Mouse (Mus musculus) liver, embryonic 14.5 days (tissue): Measurements from ENCODE around the gene Tmeff1. TPM values are rescaled to one million over a fixed set of nuclear protein-coding genes. Genes with fewer than 3 reads are reported as not detected.
A peak's percentile ranks its signal among the peaks of the same experiment; 100 is the strongest.
"Not testable (repeated sequence)": the region's sequence is repeated elsewhere in the genome, so short reads cannot be mapped to it uniquely, and the experiment has no call there.

Experiments
- ATAC-seq: fragments of 200-750 bp; cut with Nextera tagmentation; 2 replicates; pipeline ENCODE4 v1.8.0; 2017; ENCODE audit warnings: moderate number of reproducible peaks, mild to moderate bottlenecking, moderate library complexity; ENCODE audit not compliant: insufficient read depth
- DNase-seq, 3 experiments: peaks; one replicate each; pipeline ENCODE4 v3.0.0-alpha.2; 2012 to 2013; ENCODE audit warnings: low read depth in 3 of 3, low spot score in 3 of 3
- H3K27ac ChIP-seq: fragments of 300-500 bp; sonication (generic); 2 replicates; pipeline ENCODE4 v1.5.1; 2014; ENCODE audit warnings: moderate library complexity, mild to moderate bottlenecking, control low read depth, inconsistent platforms
- H3K27me3 ChIP-seq: fragments of 300-500 bp; sonication (generic); 2 replicates; pipeline ENCODE4 v1.6.1; 2014; ENCODE audit warnings: mild to moderate bottlenecking, low read length, moderate library complexity; ENCODE audit not compliant: control insufficient read depth, insufficient read depth
- H3K36me3 ChIP-seq: fragments of 300-500 bp; sonication (generic); replicated peaks from 2 replicates; pipeline ENCODE4 v1.6.1; 2014; ENCODE audit warnings: low read depth; ENCODE audit not compliant: control insufficient read depth, insufficient read depth
- H3K4me1 ChIP-seq, 2 experiments: fragments of 200-500 bp in 1 of 2; fragments of 300-500 bp in 1 of 2; sonication (generic) in 1 of 2; replicated peaks; 2 replicates each; pipeline ENCODE4 v1.6.1; 2012 to 2014; ENCODE audit warnings: antibody characterized with exemption in 1 of 2, inconsistent platforms in 1 of 2, low read length in 1 of 2; ENCODE audit not compliant: control insufficient read depth in 2 of 2, insufficient read depth in 2 of 2
- H3K4me2 ChIP-seq: fragments of 300-500 bp; sonication (generic); 2 replicates; pipeline ENCODE4 v1.6.1; 2014; ENCODE audit warnings: low read depth, mild to moderate bottlenecking, control low read depth, moderate library complexity
- H3K4me3 ChIP-seq, 2 experiments: fragments of 200-500 bp in 1 of 2; fragments of 300-500 bp in 1 of 2; sonication (generic) in 1 of 2; 2 replicates each; pipeline ENCODE4 v1.5.1; 2012 to 2014; ENCODE audit warnings: low read depth in 2 of 2, low read length in 2 of 2, mild to moderate bottlenecking in 2 of 2, control low read depth in 1 of 2, inconsistent platforms in 1 of 2, moderate library complexity in 1 of 2; ENCODE audit not compliant: insufficient read depth in 1 of 2
- H3K9ac ChIP-seq: fragments of 300-500 bp; sonication (generic); replicated peaks from 2 replicates; pipeline ENCODE4 v1.6.1; 2014; ENCODE audit warnings: mild to moderate bottlenecking, control low read depth, moderate library complexity
- H3K9me3 ChIP-seq: fragments of 300-500 bp; sonication (generic); 2 replicates; pipeline ENCODE4 v1.6.1; 2016; ENCODE audit warnings: low read length, mixed read lengths; ENCODE audit not compliant: control insufficient read depth
- CTCF ChIP-seq: IDR thresholded peaks from 2 replicates; pipeline ENCODE4 v1.5.1; 2016; ENCODE audit warnings: antibody characterized with exemption, low read depth, control low read depth
- EP300 ChIP-seq: IDR thresholded peaks from 2 replicates; pipeline ENCODE4 v1.6.1; 2016; ENCODE audit warnings: antibody characterized with exemption, low read depth
- WGBS: fragments of 180-500 bp; shearing (Covaris S2); extraction: QIAGEN DNeasy Blood & Tissue Kit; methylation state at CpG from one replicate; pipeline ENCODE4 v1.1.7; 2014; ENCODE audit not compliant: insufficient replicate concordance; 5-methylcytosine and 5-hydroxymethylcytosine counted together
- polyA plus RNA-seq, 2 experiments: library from polyadenylated mRNA; depleted of rRNA in 1 of 2; stranded (reverse) in 1 of 2; unstranded in 1 of 2; fragments of >200 nt; fragmentation: Nextera tagmentation in 1 of 2; extraction: Ambion mirVana in 1 of 2; gene quantifications; 2 replicates each; pipeline versions ENCODE4 v1.2.1 to v1.2.3; 2012 to 2014

Gene Tmeff1
- polyA plus RNA-seq, 2 experiments: 1.4 to 1.5 TPM

DNA sequence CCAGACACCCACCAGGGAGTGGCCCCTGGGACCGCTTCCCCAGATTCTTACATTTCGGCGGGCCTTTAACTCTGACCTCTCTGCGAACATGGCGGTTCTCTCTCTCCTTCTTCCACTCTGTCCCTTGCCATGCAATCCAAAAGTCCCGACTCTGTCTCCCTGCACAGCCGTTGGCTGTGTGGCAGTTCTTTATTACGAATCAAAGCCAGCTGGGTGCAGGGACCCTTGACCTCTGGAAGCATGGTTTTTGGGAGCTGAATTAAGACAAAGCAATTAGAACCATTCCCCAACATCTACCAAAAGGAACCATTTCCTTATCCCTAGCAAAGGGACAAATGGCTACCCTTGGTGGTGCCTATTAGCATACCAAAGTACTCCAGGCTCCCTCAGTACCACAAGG lies 98.2 kb downstream of the Tmeff1 start:
- H3K4me3 ChIP-seq: no peak overlapping the region
- TF ChIP-seq EP300 (no peak), CTCF (no peak)
- peaks cover 0 to 4% of the 10 kb centered on the region in 2 experiments; a peak in 2 of 4 replicates for H3K4me1 ChIP-seq
- H3K9ac ChIP-seq: no peak overlapping the region
- no peak overlapping the region for H3K4me2 ChIP-seq
- H3K36me3 ChIP-seq: no peaks in the 10 kb centered on the region
- no peaks in the 10 kb centered on the region for H3K9me3 ChIP-seq
- H3K27me3 ChIP-seq: no peaks in the 10 kb centered on the region
- H3K27ac ChIP-seq: no peak overlapping the region
- WGBS: 83% methylated on average over 8 of the region's 8 CpGs
- ATAC-seq (no peak), DNase-seq (no peak)

- WGBS: 85% methylated on average over 14 of the region's 21 CpGs
Measured at GRCm38 (mm10) chr4:48683633-48684209, 98.7 kb downstream of the Tmeff1 start.

DNA sequence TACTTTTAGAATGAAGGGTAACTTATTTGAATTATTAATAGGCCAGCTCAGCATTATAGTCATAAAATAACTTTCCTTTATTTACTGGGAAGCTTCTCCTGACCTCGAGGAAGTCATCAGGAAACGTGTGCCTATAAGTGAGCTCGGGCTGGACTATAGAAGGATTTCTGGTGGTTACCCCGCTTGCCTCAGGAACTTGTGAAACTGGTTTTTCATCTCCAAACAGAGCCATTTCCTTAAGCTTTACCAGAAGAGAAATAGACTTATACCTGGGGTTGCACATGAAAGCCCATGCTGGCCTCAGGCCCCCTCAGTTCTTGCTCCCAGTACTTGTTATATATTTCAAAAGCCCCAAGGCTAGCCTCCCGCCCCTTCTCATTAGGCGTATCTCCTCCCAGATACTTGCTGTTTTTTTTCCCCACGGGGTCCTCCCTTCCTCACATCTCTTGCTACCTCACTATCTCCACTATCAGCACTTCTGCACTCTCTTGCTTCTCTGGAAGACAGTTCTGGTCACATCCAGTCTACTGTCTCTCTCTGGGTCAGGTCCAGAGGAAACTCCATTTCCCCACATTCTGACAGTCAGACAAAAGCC lies 99.7 kb downstream of the Tmeff1 start:
- TF ChIP-seq CTCF: no peak
- TF ChIP-seq EP300: no peak
- no peak for ATAC-seq
- Histone ChIP-seq H3K9ac (no peak overlapping the region), H3K4me3 (no peak overlapping the region), H3K4me1 (peaks cover 0 to 4% of the 10 kb centered on the region in 2 experiments; a peak in 2 of 4 replicates), H3K36me3 (no peaks in the 10 kb centered on the region), H3K27me3 (no peaks in the 10 kb centered on the region), H3K4me2 (no peak overlapping the region), H3K27ac (no peak overlapping the region), H3K9me3 (no peaks in the 10 kb centered on the region)
- DNase-seq: no peak
- WGBS: 29% methylated on average over 7 of the region's 7 CpGs

More at GRCm38 (mm10) chr4:48683633-48684209, 98.7 kb downstream of the Tmeff1 start:
- H3K27me3 ChIP-seq, H3K27ac ChIP-seq, ATAC-seq, H3K4me2 ChIP-seq, H3K4me1 ChIP-seq, H3K36me3 ChIP-seq, H3K4me3 ChIP-seq, H3K9ac ChIP-seq, DNase-seq, H3K9me3 ChIP-seq: not testable (repeated sequence)

GRCm38 (mm10) chr4:48688148-48688547 lies 103.2 kb downstream of the Tmeff1 start:
- no peak overlapping the region for H3K4me2 ChIP-seq
- DNase-seq (no peak), ATAC-seq (no peak)
- 63% methylated on average over 6 of the region's 6 CpGs for WGBS
- no peaks in the 10 kb centered on the region for H3K36me3 ChIP-seq
- H3K9me3 ChIP-seq: no peaks in the 10 kb centered on the region
- H3K9ac ChIP-seq: no peak overlapping the region
- no peak overlapping the region for H3K4me3 ChIP-seq
- TF ChIP-seq EP300: no peak
- no peak for TF ChIP-seq CTCF
- no peaks in the 10 kb centered on the region for H3K27me3 ChIP-seq
- H3K4me1 ChIP-seq: peaks cover 0 to 4% of the 10 kb centered on the region in 2 experiments; a peak in 2 of 4 replicates
- no peak overlapping the region for H3K27ac ChIP-seq

DNA sequence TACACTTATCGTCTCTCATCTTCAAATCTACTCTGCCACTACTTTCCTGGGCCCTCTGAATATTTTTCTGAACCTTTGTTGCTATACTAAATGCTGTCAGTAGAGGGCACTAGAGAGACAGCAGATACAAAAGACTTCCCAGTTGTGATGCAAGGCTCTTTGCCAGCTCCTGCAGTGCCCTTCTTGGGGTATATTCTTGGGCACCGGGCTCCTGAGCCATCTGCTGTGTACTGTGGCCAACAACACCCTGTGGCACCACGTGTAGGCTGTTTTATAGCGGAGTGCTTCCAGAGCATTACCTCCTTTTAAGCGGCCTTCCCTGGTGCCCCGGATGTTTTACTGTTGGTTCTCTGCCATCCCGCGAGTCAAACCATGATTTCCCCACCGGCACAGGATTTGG lies 105.7 kb downstream of the Tmeff1 start:
- no peak overlapping the region for H3K9ac ChIP-seq
- H3K27ac ChIP-seq: no peak overlapping the region
- 64% methylated on average over 9 of the region's 9 CpGs for WGBS
- H3K4me2 ChIP-seq: no peak overlapping the region
- no peaks in the 10 kb centered on the region for H3K36me3 ChIP-seq
- no peaks in the 10 kb centered on the region for H3K9me3 ChIP-seq
- H3K4me3 ChIP-seq: no peak overlapping the region
- no peaks in the 10 kb centered on the region for H3K4me1 ChIP-seq
- no peaks in the 10 kb centered on the region for H3K27me3 ChIP-seq
- peak in 1 of 3 experiments; percentile 11 for DNase-seq
- ATAC-seq: no peak
- peak; percentile 64 for TF ChIP-seq CTCF
- no peak for TF ChIP-seq EP300
